Mouse (Mus musculus) bone marrow macrophage, adult 2 months (primary cell): Measurements from ENCODE around the gene Fam71a. TPM values are rescaled to one million over a fixed set of nuclear protein-coding genes. Genes with fewer than 3 reads are reported as not detected.

Experiments
- H3K27ac ChIP-seq: 2 replicates; pipeline ENCODE4 v1.5.1; 2012; ENCODE audit warnings: low read depth, low read length; ENCODE audit not compliant: insufficient read depth
- H3K4me1 ChIP-seq: 2 replicates; pipeline ENCODE4 v1.6.1; 2012; ENCODE audit warnings: low read length; ENCODE audit not compliant: control insufficient read depth, insufficient read depth
- H3K4me3 ChIP-seq: 2 replicates; pipeline ENCODE4 v1.5.1; 2012; ENCODE audit warnings: mild to moderate bottlenecking, low read length, moderate library complexity; ENCODE audit not compliant: insufficient read depth
- CTCF ChIP-seq: IDR thresholded peaks from 2 replicates; pipeline ENCODE4 v1.5.1; 2012; ENCODE audit warnings: low read depth, mild to moderate bottlenecking, low read length, moderate library complexity
- POLR2A ChIP-seq: IDR thresholded peaks from 2 replicates; pipeline ENCODE4 v1.6.1; 2012; ENCODE audit warnings: mild to moderate bottlenecking, low read depth, low read length, borderline replicate concordance
- polyA plus RNA-seq: library from polyadenylated mRNA; stranded (reverse); fragments of >200 nt; gene quantifications from 2 replicates; pipeline ENCODE4 v1.2.4, GENCODE M21; 2012; ENCODE audit not compliant: missing spikeins, insufficient read depth, insufficient read length

Fam71a gene
- polyA plus RNA-seq, 1 experiment, result not detected

- H3K27ac ChIP-seq, result peak overlapping the region; percentile 39
- H3K4me3 ChIP-seq, result peak overlapping the region; percentile 65
- H3K4me1 ChIP-seq, result peaks cover 35% of the 10 kb centered on the region
- peak; percentile 68 for TF ChIP-seq CTCF
- TF ChIP-seq POLR2A, result no peak
Measured at GRCm38 (mm10) chr1:191125811-191126638, 38.6 kb downstream of the Fam71a start.

- no peak for TF ChIP-seq POLR2A
- TF ChIP-seq CTCF, result no peak
- no peak overlapping the region for H3K4me3 ChIP-seq
- H3K4me1 ChIP-seq, result peaks cover 46% of the 10 kb centered on the region
- H3K27ac ChIP-seq, result no peak overlapping the region
Measured at GRCm38 (mm10) chr1:191124288-191124687, 40.3 kb downstream of the Fam71a start.

GRCm38 (mm10) chr1:191123696-191124095 is 40.9 kb downstream of the Fam71a start:
- TF ChIP-seq CTCF, result no peak
- TF ChIP-seq POLR2A, result no peak
- peaks cover 52% of the 10 kb centered on the region for H3K4me1 ChIP-seq
- H3K27ac ChIP-seq, result no peak overlapping the region
- no peak overlapping the region for H3K4me3 ChIP-seq

- Histone ChIP-seq H3K4me3 (no peak overlapping the region), H3K27ac (peak overlapping the region; percentile 50), H3K4me1 (peaks cover 54% of the 10 kb centered on the region)
- TF ChIP-seq CTCF (no peak), POLR2A (no peak)
Measured at GRCm38 (mm10) chr1:191122744-191123143, 41.9 kb downstream of the Fam71a start.

GRCm38 (mm10) chr1:191115514-191116238 is 48.9 kb downstream of the Fam71a start:
- Histone ChIP-seq H3K27ac (no peak overlapping the region), H3K4me3 (no peak overlapping the region), H3K4me1 (peaks cover 51% of the 10 kb centered on the region)
- TF ChIP-seq CTCF (no peak), POLR2A (no peak)

GRCm38 (mm10) chr1:191114868-191115267 is 49.7 kb downstream of the Fam71a start:
- no peak overlapping the region for H3K4me3 ChIP-seq
- H3K27ac ChIP-seq, result no peak overlapping the region
- TF ChIP-seq POLR2A (no peak), CTCF (no peak)
- peaks cover 52% of the 10 kb centered on the region for H3K4me1 ChIP-seq

Other genes with a start within 250 kb of the Fam71a start
- 40.7 and 41.7 TPM in 2 replicates for gene Angel2, start 239.7 kb downstream of the Fam71a start, polyA plus RNA-seq
- gene Vash2, start 185.5 kb downstream of the Fam71a start, polyA plus RNA-seq, result 0.28 and 0.33 TPM in 2 replicates
- gene Flvcr1, start 138.7 kb downstream of the Fam71a start, polyA plus RNA-seq, result 30.3 and 33.8 TPM in 2 replicates
- gene Spata45, start 128.2 kb downstream of the Fam71a start, polyA plus RNA-seq, result not detected in 2 replicates
- gene Tatdn3, start 101.9 kb downstream of the Fam71a start, polyA plus RNA-seq, result 19.0 and 19.1 TPM in 2 replicates
- 7.7 and 9.5 TPM in 2 replicates for gene Nsl1, start 101.8 kb downstream of the Fam71a start, polyA plus RNA-seq
- gene Batf3, start 67.0 kb downstream of the Fam71a start, polyA plus RNA-seq, result 5.6 and 7.0 TPM in 2 replicates
- gene Atf3, start 53.2 kb upstream of the Fam71a start, polyA plus RNA-seq, result 103 and 107 TPM in 2 replicates
- 43.9 and 46.5 TPM in 2 replicates for gene Nenf, start 153.4 kb upstream of the Fam71a start, polyA plus RNA-seq
- gene Tmem206, start 161.1 kb upstream of the Fam71a start, polyA plus RNA-seq, result 35.0 and 37.6 TPM in 2 replicates
- gene Ppp2r5a, start 238.5 kb upstream of the Fam71a start, polyA plus RNA-seq, result 113 and 117 TPM in 2 replicates